ENCODE assay signal across 25 mouse cellular contexts in genomic region chr10:122106633-122107028, GRCm38 (mm10).
"Had no signal": no experiment of that assay in that cellular context is flagged by ENCODE, and none has a peak within 500 bp of the region (broad histone marks: within the 10 kb centered on the region; RNA-seq: fewer than 3 reads in every experiment).

No protein-coding gene starts in this region.

- H3K4me1 ChIP-seq: heart, embryonic 10.5 days; hindbrain, embryonic 10.5 days; hindbrain, embryonic 12.5 days; intestine, embryonic 15.5 days; kidney, embryonic 15.5 days; limb, embryonic 10.5 days; limb, embryonic 12.5 days had no signal

- H3K36me3 ChIP-seq: heart, embryonic 10.5 days; heart, embryonic 12.5 days; hindbrain, embryonic 10.5 days; hindbrain, embryonic 12.5 days; intestine, embryonic 15.5 days; kidney, embryonic 15.5 days; limb, embryonic 10.5 days; limb, embryonic 12.5 days had no signal

- H3K9me3 ChIP-seq: heart, embryonic 10.5 days; heart, embryonic 12.5 days; hindbrain, embryonic 10.5 days; hindbrain, embryonic 12.5 days; intestine, embryonic 15.5 days; kidney, embryonic 15.5 days; limb, embryonic 10.5 days; limb, embryonic 12.5 days had no signal

- H3K4me2 ChIP-seq: heart, embryonic 12.5 days; hindbrain, embryonic 12.5 days; hindbrain, embryonic 14.5 days; intestine, embryonic 15.5 days; kidney, embryonic 15.5 days; limb, embryonic 12.5 days had no signal

- H3K27me3 ChIP-seq: heart, embryonic 12.5 days; intestine, embryonic 15.5 days; limb, embryonic 12.5 days had no signal

- H3K27ac ChIP-seq: gastrocnemius, adult 2 months; heart, embryonic 10.5 days; hindbrain, embryonic 10.5 days; hindbrain, embryonic 12.5 days; hindbrain, embryonic 14.5 days; intestine, embryonic 15.5 days; kidney, embryonic 15.5 days; layer of hippocampus, adult 2 months; left cerebral cortex, adult 2 months; limb, embryonic 10.5 days; limb, embryonic 12.5 days had no signal

- ATAC-seq: hindbrain, embryonic 16.5 days; inflammation-experienced regulatory T-cells, adult 6 months; intestine, embryonic 15.5 days; intestine, postnatal 0 days had no signal

- DNase-seq: gastrocnemius, adult 2 months; gastrocnemius, postnatal 10 days; gastrocnemius, postnatal 25 days; heart, adult 18-20 months; heart, postnatal 10 days; heart, postnatal 4 days; kidney, adult 18-20 months; kidney, adult 8-10 months; kidney, postnatal 10 days; kidney, postnatal 25 days; kidney, postnatal 4 days had no signal

- H3K9ac ChIP-seq: heart, embryonic 12.5 days; hindbrain, embryonic 12.5 days; hindbrain, embryonic 14.5 days; intestine, embryonic 15.5 days; kidney, embryonic 15.5 days; limb, embryonic 12.5 days had no signal

- H3K4me3 ChIP-seq: gastrocnemius, adult 2 months; heart, embryonic 10.5 days; heart, embryonic 12.5 days; hindbrain, embryonic 10.5 days; hindbrain, embryonic 12.5 days; intestine, embryonic 15.5 days; kidney, embryonic 15.5 days; layer of hippocampus, adult 2 months; left cerebral cortex, adult 2 months; limb, embryonic 10.5 days; limb, embryonic 12.5 days had no signal
